Mouse (Mus musculus) adrenal gland, postnatal 25 days (tissue): ENCODE results near the gene Trove2. TPM values are rescaled to one million over a fixed set of nuclear protein-coding genes. Genes with fewer than 3 reads are reported as not detected.
"Not testable (repeated sequence)": the region's sequence is repeated elsewhere in the genome, so short reads cannot be mapped to it uniquely, and the experiment has no call there.

Experiments used
- DNase-seq: peaks from one replicate; pipeline ENCODE4 v3.0.0; 2021; ENCODE audit warnings: mixed read lengths
- total RNA-seq: library from RNA; stranded (reverse); gene quantifications from 2 replicates; pipeline ENCODE4 v1.2.3, GENCODE M21; 2021

Gene Trove2
- total RNA-seq, 1 experiment from 2014 or later, result 14.6 TPM

- DNase-seq, result peak; percentile 90
Measured at GRCm38 (mm10) chr1:143739361-143740350, 37.2 kb downstream of the Trove2 start.

GRCm38 (mm10) chr1:143738811-143739210 is 38.1 kb downstream of the Trove2 start:
- no peak for DNase-seq

- no peak for DNase-seq
Measured at GRCm38 (mm10) chr1:143733914-143734410, 42.9 kb downstream of the Trove2 start.

GRCm38 (mm10) chr1:143731691-143732090 is 45.2 kb downstream of the Trove2 start:
- DNase-seq, result no peak

- no peak for DNase-seq
Measured at GRCm38 (mm10) chr1:143730899-143731298, 46.0 kb downstream of the Trove2 start.

- DNase-seq, result peak; percentile 8
Measured at GRCm38 (mm10) chr1:143727701-143728445, 49.0 kb downstream of the Trove2 start.

- peak; percentile 5 for DNase-seq
Measured at GRCm38 (mm10) chr1:143724456-143725064, 52.3 kb downstream of the Trove2 start.

- DNase-seq, result not testable (repeated sequence)
Measured at GRCm38 (mm10) chr1:143716038-143716437, 60.8 kb downstream of the Trove2 start, which contains the start of gene Glrx2. Gene Glrx2, plus strand, starts transcription at chr1:143716338.

GRCm38 (mm10) chr1:143710627-143710976 is 66.3 kb downstream of the Trove2 start:
- no peak for DNase-seq

- DNase-seq, result no peak
Measured at GRCm38 (mm10) chr1:143709966-143710626, 66.8 kb downstream of the Trove2 start.

- no peak for DNase-seq
Measured at GRCm38 (mm10) chr1:143708361-143708760, 68.5 kb downstream of the Trove2 start.

- peak; percentile 19 for DNase-seq
Measured at GRCm38 (mm10) chr1:143707006-143707405, 69.9 kb downstream of the Trove2 start.

- DNase-seq, result peak; percentile 92
Measured at GRCm38 (mm10) chr1:143702741-143703262, 74.1 kb downstream of the Trove2 start, which contains the start of gene Cdc73. Gene Cdc73, minus strand, starts transcription at chr1:143702893.

GRCm38 (mm10) chr1:143702141-143702740 is 74.6 kb downstream of the Trove2 start:
- peak; percentile 3 for DNase-seq

GRCm38 (mm10) chr1:143701736-143702135 is 75.1 kb downstream of the Trove2 start:
- no peak for DNase-seq

Other genes starting within 250 kb of the Trove2 start
- 4.4 and 4.6 TPM in 2 replicates for gene B3galt2, start 136.4 kb downstream of the Trove2 start, total RNA-seq
- 98.2 and 110 TPM in 2 replicates for gene Cdc73, start 74.2 kb downstream of the Trove2 start, total RNA-seq
- gene Glrx2, start 60.7 kb downstream of the Trove2 start, total RNA-seq, result 86.3 and 89.7 TPM in 2 replicates
- gene Uchl5, start 204 bp upstream of the Trove2 start, total RNA-seq, result 24.5 and 34.8 TPM in 2 replicates
- gene Rgs2, start 227.1 kb upstream of the Trove2 start, total RNA-seq, result 162 and 212 TPM in 2 replicates